Mouse (Mus musculus) urinary bladder, postnatal 25 days (tissue): Measurements from ENCODE around the gene Rrm1.
"Not testable (repeated sequence)": the region's sequence is repeated elsewhere in the genome, so short reads cannot be mapped to it uniquely, and the experiment has no call there.

ENCODE experiments used
- DNase-seq: peaks from one replicate; pipeline ENCODE4 v3.0.0; 2022; ENCODE audit warnings: low spot score

Gene Rrm1

GRCm38 (mm10) chr7:102478425-102478824 lies 36.9 kb downstream of the Rrm1 start:
- DNase-seq: no peak

- no peak for DNase-seq
Measured at GRCm38 (mm10) chr7:102478926-102479325, 37.4 kb downstream of the Rrm1 start.

GRCm38 (mm10) chr7:102479368-102480078 lies 38.0 kb downstream of the Rrm1 start:
- no peak for DNase-seq

GRCm38 (mm10) chr7:102480821-102481220 lies 39.3 kb downstream of the Rrm1 start:
- no peak for DNase-seq

GRCm38 (mm10) chr7:102481579-102481978 lies 40.1 kb downstream of the Rrm1 start, which contains the start of gene Olfr543:
Olfr543 (minus strand) TSS chr7:102481679.
- no peak for DNase-seq

GRCm38 (mm10) chr7:102483665-102484064 lies 42.2 kb downstream of the Rrm1 start:
- DNase-seq: no peak

GRCm38 (mm10) chr7:102484766-102485165 lies 43.3 kb downstream of the Rrm1 start:
- not testable (repeated sequence) for DNase-seq

- no peak for DNase-seq
Measured at GRCm38 (mm10) chr7:102486105-102486504, 44.6 kb downstream of the Rrm1 start.

- no peak for DNase-seq
Measured at GRCm38 (mm10) chr7:102488161-102488560, 46.7 kb downstream of the Rrm1 start, which contains the start of gene Olfr544. Olfr544 (minus strand) TSS chr7:102488313.

GRCm38 (mm10) chr7:102494416-102494815 lies 52.9 kb downstream of the Rrm1 start:
- not testable (repeated sequence) for DNase-seq

- DNase-seq: no peak
Measured at GRCm38 (mm10) chr7:102499473-102499872, 58.0 kb downstream of the Rrm1 start, which contains the start of gene Olfr545. Olfr545 (minus strand) TSS chr7:102499573.

GRCm38 (mm10) chr7:102501986-102502385 lies 60.5 kb downstream of the Rrm1 start:
- DNase-seq: no peak

GRCm38 (mm10) chr7:102506848-102507247 lies 65.4 kb downstream of the Rrm1 start:
- DNase-seq: peak; percentile 54

- no peak for DNase-seq
Measured at GRCm38 (mm10) chr7:102508066-102508465, 66.6 kb downstream of the Rrm1 start.

GRCm38 (mm10) chr7:102508666-102509065 lies 67.2 kb downstream of the Rrm1 start:
- no peak for DNase-seq

GRCm38 (mm10) chr7:102509726-102510125 lies 68.2 kb downstream of the Rrm1 start:
- no peak for DNase-seq

GRCm38 (mm10) chr7:102511927-102512326 lies 70.4 kb downstream of the Rrm1 start:
- no peak for DNase-seq

- peak; percentile 95 for DNase-seq
Measured at GRCm38 (mm10) chr7:102512814-102513435, 71.4 kb downstream of the Rrm1 start.

GRCm38 (mm10) chr7:102514144-102514543 lies 72.6 kb downstream of the Rrm1 start:
- DNase-seq: no peak

- DNase-seq: no peak
Measured at GRCm38 (mm10) chr7:102516261-102517050, 75.0 kb downstream of the Rrm1 start.

GRCm38 (mm10) chr7:102517051-102517335 lies 75.5 kb downstream of the Rrm1 start:
- DNase-seq: no peak
